Mouse (Mus musculus) MEL-GATA-1-ER (cell line): ENCODE data around the gene Ankrd34a.
"Not testable (repeated sequence)": the region's sequence is repeated elsewhere in the genome, so short reads cannot be mapped to it uniquely, and the experiment has no call there.

Experiments used
- DNase-seq: peaks from one replicate; pipeline ENCODE4 v3.0.0-alpha.2; 2012; ENCODE audit warnings: low read depth; ENCODE audit errors: extremely low read depth

Gene Ankrd34a

GRCm38 (mm10) chr3:96602704-96603084 is 6.3 kb downstream of the Ankrd34a start:
- DNase-seq: no peak

DNA sequence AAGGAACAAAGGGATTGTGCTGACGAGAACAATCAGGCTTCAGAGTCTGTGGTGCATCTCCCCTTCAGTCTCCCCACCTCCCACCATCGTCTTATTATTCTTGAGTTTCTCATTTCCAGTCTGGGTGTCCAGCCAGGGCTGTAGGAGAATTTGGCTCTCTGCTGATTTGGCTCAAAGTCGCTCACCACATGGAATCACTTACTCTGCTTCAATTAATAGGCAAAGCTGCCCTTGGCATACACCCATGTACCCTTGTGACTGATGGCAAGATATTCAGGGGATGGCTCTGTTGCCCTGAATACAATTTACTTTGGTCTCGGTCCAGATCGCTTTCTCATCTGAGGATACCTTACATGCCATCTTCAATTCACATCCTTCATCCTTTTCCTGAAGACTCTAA is 6.9 kb downstream of the Ankrd34a start:
- DNase-seq: no peak

DNA sequence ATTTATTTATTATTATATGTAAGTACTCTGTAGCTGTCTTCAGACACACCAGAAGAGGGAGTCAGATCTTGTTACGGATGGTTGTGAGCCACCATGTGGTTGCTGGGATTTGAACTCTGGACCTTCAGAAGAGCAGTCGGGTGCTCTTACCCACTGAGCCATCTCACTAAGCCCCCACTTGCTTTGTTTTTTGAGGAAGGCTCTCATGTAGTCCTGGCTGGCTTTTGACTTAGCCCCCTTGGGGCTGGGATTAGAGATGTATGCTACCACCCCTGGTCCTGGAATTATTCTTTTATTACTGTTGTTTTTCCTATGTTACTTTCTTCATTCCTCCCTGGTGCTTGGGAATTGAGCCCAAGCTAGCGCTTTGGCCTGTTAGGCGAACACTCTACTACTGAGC is 9.6 kb downstream of the Ankrd34a start:
- DNase-seq: not testable (repeated sequence)

DNA sequence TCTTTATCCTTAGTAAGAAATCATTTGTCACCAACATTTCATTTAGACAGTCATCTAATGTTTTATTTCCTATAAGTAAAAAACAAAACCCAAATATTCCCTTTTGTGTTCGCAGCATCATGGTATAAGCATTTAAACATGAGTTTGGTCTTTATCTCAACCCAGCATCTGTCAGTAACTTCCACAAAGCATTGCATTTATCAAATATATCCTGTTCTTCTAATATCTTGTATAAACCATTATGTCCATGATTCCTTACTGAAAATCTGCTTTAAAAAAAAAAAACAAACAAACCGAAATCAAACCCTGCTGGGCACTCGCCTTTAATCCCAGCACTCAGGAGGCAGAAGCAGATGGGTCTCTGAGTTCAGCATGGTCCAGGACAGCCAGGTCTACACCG is 10.2 kb downstream of the Ankrd34a start:
- DNase-seq: no peak

GRCm38 (mm10) chr3:96617941-96618340 is 21.5 kb downstream of the Ankrd34a start:
- DNase-seq: no peak

DNA sequence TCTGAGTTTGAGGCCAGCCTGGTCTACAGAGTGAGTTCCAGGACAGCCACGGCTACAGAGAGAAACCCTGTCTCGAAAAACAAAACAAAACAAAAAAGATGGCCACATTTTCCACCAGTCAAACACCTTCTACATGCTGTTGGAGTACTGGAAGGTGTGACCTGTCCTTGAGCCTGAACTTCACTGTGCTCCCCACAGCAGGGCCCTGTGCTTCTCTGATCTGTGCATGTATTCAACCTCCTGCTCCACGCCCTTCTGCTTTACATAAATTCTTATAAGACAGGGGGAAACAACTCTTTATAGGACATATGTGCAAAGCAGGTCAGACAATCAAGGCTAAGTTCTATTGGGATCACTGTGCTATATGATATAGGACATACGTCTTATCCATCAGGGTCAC is 26.8 kb downstream of the Ankrd34a start:
- DNase-seq: no peak

GRCm38 (mm10) chr3:96629729-96630600 is 33.5 kb downstream of the Ankrd34a start, which contains the start of gene Rbm8a:
Gene Rbm8a, plus strand, starts transcription at chr3:96629933.
- DNase-seq: peak; percentile 100

DNA sequence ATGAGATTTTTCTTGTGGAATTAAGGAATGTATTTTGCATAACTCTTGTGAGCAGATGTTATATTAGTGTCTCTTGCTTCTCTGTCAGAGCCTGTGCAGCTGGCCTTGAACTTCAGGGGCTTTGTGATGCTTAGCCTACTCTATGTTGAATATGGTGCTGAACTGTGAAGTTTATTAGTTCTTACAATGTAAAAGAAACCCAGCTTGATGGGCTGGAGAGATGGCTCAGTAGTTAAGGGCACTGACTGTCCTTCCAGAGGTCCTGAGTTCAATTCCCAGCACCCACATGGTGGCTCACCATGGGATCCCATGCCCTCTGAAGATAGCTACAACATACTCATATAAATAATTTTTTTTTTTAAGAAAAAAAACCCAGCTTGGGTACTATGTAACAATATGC is 35.6 kb downstream of the Ankrd34a start:
- DNase-seq: no peak

- peak; percentile 24 for DNase-seq
These were observed 37.6 kb downstream of the Ankrd34a start for GRCm38 (mm10) chr3:96634015-96634414.

- DNase-seq: peak; percentile 95
These were observed 38.8 kb downstream of the Ankrd34a start, which contains the start of the genes Pex11b and Gm42957 for GRCm38 (mm10) chr3:96634928-96635879. Gene Pex11b, plus strand, starts transcription at chr3:96635376. Gene Gm42957, plus strand, starts transcription at chr3:96635474.

- DNase-seq: peak; percentile 47
These were observed 39.5 kb downstream of the Ankrd34a start for GRCm38 (mm10) chr3:96635906-96636305.

DNA sequence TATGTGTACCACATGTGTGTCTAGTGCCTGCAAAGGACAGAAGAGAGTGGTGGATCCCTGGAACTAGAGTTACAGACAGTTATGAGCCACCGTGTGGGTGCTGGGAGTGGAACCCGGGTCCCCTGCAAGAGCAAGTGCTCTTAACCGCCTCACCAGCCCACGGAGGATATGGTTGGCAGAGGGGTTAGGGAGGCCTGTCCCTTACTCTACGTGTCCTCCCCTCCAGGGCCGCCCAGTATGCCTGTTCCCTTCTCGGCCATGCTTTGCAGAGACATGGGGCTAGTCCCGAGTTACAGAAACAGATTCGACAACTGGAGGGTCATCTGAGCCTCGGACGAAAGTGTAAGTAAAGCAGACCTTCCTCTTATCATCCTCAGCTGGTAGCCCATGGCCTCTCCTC is 40.0 kb downstream of the Ankrd34a start:
- DNase-seq: no peak

- peak; percentile 81 for DNase-seq
These were observed 42.8 kb downstream of the Ankrd34a start for GRCm38 (mm10) chr3:96639219-96639618.

DNA sequence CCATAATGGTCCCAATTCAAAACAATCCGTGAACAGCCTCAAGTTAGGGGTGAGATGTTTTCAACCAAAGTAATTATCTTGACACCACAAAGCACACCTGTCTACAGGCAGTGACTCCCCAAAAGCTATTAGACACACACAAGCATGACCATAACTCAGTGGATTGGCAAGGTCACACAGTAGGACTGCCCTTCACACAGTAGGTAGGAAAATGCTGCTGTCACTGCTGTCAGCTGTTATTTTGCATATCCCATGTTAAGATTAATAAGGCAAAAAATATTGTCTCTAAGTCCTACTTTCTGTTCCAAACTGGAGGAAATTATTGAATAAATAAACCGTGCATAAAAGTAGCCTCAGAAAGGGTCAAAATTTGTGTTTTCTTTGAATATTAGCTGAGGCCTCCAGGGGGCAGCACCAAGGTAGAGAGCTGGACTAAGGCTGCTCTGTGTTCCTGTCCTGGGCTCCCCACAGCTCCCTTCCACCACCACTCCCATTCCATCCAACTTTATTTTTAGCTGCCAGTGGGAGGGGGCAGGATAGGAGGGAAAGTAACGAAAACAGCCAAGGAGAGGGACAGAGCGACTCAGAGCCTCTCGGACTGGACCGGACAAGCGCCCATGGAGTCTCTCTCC is 48.7 kb downstream of the Ankrd34a start, which contains the start of gene Itga10:
TSS of gene Itga10 (plus strand) at position 567 of the 632 bp plus-strand sequence.
- peak; percentile 39 for DNase-seq

GRCm38 (mm10) chr3:96647365-96647764 is 50.9 kb downstream of the Ankrd34a start:
- DNase-seq: no peak
